Mouse (Mus musculus): ENCODE data around the gene Dlg5. TPM values are rescaled to one million over a fixed set of nuclear protein-coding genes. Genes with fewer than 3 reads are reported as not detected.

The Dlg5 gene
- polyA plus RNA-seq, 1 experiment from 2014 or later = 35.9 TPM

DNA sequence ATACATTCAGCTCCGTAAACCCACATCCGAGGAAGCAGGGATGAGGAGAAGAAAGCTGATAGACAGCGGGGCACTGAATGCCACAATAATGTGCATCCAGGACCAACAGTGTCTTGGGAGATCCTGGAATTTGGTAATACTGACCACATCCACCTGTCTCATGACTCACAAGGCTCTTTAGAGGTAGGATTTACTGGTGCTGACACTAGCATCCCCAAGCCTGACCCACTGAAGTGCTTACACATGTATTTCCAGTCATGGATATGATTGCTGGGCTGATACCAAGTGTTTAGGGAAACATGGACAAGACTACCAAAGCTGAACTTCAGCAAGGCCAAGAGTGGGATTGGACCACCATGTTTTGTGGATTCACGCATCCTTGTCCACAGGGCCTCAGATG, 152.5 kb downstream of the Dlg5 start:
- no peaks in the 10 kb centered on the region for H3K36me3 ChIP-seq (replicated peaks; ENCODE audit: control insufficient read depth, insufficient read depth, low read depth, low read length)
- DNase-seq (ENCODE audit: low spot score) (no peak), ATAC-seq (replicated peaks; ENCODE audit: insufficient number of reproducible peaks, low FRiP score, low TSS enrichment, low read depth) (no peak)
- no peak overlapping the region for H3K4me3 ChIP-seq (ENCODE audit: low read depth, low read length)
- no peak overlapping the region for H3K4me2 ChIP-seq (ENCODE audit: low read depth, low read length)
- no peak overlapping the region for H3K9ac ChIP-seq (replicated peaks; ENCODE audit: low read length)
- WGBS = 94% methylated on average over 4 of the region's 4 CpGs
- H3K27me3 ChIP-seq (ENCODE audit: control insufficient read depth, insufficient read depth, low read length) = no peaks in the 10 kb centered on the region
- no peaks in the 10 kb centered on the region for H3K4me1 ChIP-seq (ENCODE audit: control insufficient read depth, insufficient read depth, low read length)
- H3K27ac ChIP-seq (replicated peaks; ENCODE audit: low read depth, low read length) = no peak overlapping the region
- H3K9me3 ChIP-seq (replicated peaks; ENCODE audit: control insufficient read depth, low read length) = no peaks in the 10 kb centered on the region

- Histone ChIP-seq H3K27ac (replicated peaks; ENCODE audit: low read depth, low read length) (no peak overlapping the region), H3K27me3 (ENCODE audit: control insufficient read depth, insufficient read depth, low read length) (no peaks in the 10 kb centered on the region), H3K4me2 (ENCODE audit: low read depth, low read length) (no peak overlapping the region), H3K4me1 (ENCODE audit: control insufficient read depth, insufficient read depth, low read length) (no peaks in the 10 kb centered on the region), H3K9ac (replicated peaks; ENCODE audit: low read length) (no peak overlapping the region), H3K9me3 (replicated peaks; ENCODE audit: control insufficient read depth, low read length) (no peaks in the 10 kb centered on the region), H3K36me3 (replicated peaks; ENCODE audit: control insufficient read depth, insufficient read depth, low read depth, low read length) (no peaks in the 10 kb centered on the region), H3K4me3 (ENCODE audit: low read depth, low read length) (no peak overlapping the region)
- WGBS = 91% methylated on average over 3 of the region's 3 CpGs
- ATAC-seq (replicated peaks; ENCODE audit: insufficient number of reproducible peaks, low FRiP score, low TSS enrichment, low read depth) (no peak), DNase-seq (ENCODE audit: low spot score) (no peak)
These were observed 153.3 kb downstream of the Dlg5 start for GRCm38 (mm10) chr14:24092391-24092790.

DNA sequence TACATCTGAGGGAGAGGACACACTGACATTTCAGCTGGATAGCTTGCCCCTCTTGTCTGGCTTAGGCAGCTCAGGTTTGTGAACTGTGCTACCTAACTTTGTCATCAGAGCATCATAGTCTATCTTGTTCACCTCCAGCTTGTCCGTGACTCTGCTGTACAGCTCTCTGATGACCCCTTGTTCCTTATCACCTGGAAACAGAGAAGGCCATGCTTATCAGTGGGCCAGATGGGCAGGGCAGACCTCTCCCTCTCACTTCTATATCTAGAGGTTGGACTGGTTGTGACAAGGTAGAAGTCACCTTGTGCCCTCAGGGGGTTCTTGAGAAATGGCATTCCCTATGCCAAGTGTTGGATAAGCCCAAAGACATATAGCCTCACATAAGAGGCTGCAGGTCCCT, 154.9 kb downstream of the Dlg5 start:
- no peaks in the 10 kb centered on the region for H3K36me3 ChIP-seq (replicated peaks; ENCODE audit: control insufficient read depth, insufficient read depth, low read depth, low read length)
- H3K27ac ChIP-seq (replicated peaks; ENCODE audit: low read depth, low read length) = no peak overlapping the region
- H3K4me2 ChIP-seq (ENCODE audit: low read depth, low read length) = no peak overlapping the region
- DNase-seq (ENCODE audit: low spot score) (no peak), ATAC-seq (replicated peaks; ENCODE audit: insufficient number of reproducible peaks, low FRiP score, low TSS enrichment, low read depth) (no peak)
- H3K4me1 ChIP-seq (ENCODE audit: control insufficient read depth, insufficient read depth, low read length) = no peaks in the 10 kb centered on the region
- H3K27me3 ChIP-seq (ENCODE audit: control insufficient read depth, insufficient read depth, low read length) = no peaks in the 10 kb centered on the region
- H3K9ac ChIP-seq (replicated peaks; ENCODE audit: low read length) = no peak overlapping the region
- no peak overlapping the region for H3K4me3 ChIP-seq (ENCODE audit: low read depth, low read length)
- H3K9me3 ChIP-seq (replicated peaks; ENCODE audit: control insufficient read depth, low read length) = no peaks in the 10 kb centered on the region
- 78% methylated on average over 1 of the region's 1 CpGs for WGBS

GRCm38 (mm10) chr14:24089181-24089580, 156.5 kb downstream of the Dlg5 start:
- H3K4me3 ChIP-seq (ENCODE audit: low read depth, low read length) = no peak overlapping the region
- no peaks in the 10 kb centered on the region for H3K9me3 ChIP-seq (replicated peaks; ENCODE audit: control insufficient read depth, low read length)
- no peak overlapping the region for H3K4me2 ChIP-seq (ENCODE audit: low read depth, low read length)
- DNase-seq (ENCODE audit: low spot score) = no peak
- no peak overlapping the region for H3K27ac ChIP-seq (replicated peaks; ENCODE audit: low read depth, low read length)
- ATAC-seq (replicated peaks; ENCODE audit: insufficient number of reproducible peaks, low FRiP score, low TSS enrichment, low read depth) = no peak
- no peak overlapping the region for H3K9ac ChIP-seq (replicated peaks; ENCODE audit: low read length)
- H3K4me1 ChIP-seq (ENCODE audit: control insufficient read depth, insufficient read depth, low read length) = no peaks in the 10 kb centered on the region
- H3K36me3 ChIP-seq (replicated peaks; ENCODE audit: control insufficient read depth, insufficient read depth, low read depth, low read length) = no peaks in the 10 kb centered on the region
- 78% methylated on average over 3 of the region's 3 CpGs for WGBS
- no peaks in the 10 kb centered on the region for H3K27me3 ChIP-seq (ENCODE audit: control insufficient read depth, insufficient read depth, low read length)

DNA sequence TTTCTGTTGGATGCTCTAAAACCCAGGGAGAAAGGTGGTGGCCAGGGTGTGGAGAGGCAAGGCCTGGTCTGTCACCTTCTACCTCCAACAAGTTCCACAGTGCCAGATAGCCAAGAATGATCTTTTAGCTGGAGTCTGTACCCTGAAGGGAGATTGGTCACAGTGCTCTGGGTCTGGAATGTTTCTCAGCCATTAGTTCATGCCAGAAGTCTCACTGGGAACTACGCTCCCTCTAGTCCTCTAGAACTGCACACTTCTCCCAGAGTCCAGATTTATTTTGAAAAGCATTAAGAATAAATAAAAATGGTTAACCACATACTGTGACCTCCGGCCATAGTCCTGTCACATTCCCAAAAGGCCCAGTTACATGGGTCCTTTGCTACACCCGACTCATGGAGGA, 158.3 kb downstream of the Dlg5 start:
- ATAC-seq (replicated peaks; ENCODE audit: insufficient number of reproducible peaks, low FRiP score, low TSS enrichment, low read depth) (no peak), DNase-seq (ENCODE audit: low spot score) (no peak)
- no peaks in the 10 kb centered on the region for H3K9me3 ChIP-seq (replicated peaks; ENCODE audit: control insufficient read depth, low read length)
- H3K4me2 ChIP-seq (ENCODE audit: low read depth, low read length) = no peak overlapping the region
- H3K36me3 ChIP-seq (replicated peaks; ENCODE audit: control insufficient read depth, insufficient read depth, low read depth, low read length) = no peaks in the 10 kb centered on the region
- no peak overlapping the region for H3K4me3 ChIP-seq (ENCODE audit: low read depth, low read length)
- H3K27me3 ChIP-seq (ENCODE audit: control insufficient read depth, insufficient read depth, low read length) = no peaks in the 10 kb centered on the region
- H3K27ac ChIP-seq (replicated peaks; ENCODE audit: low read depth, low read length) = no peak overlapping the region
- H3K9ac ChIP-seq (replicated peaks; ENCODE audit: low read length) = no peak overlapping the region
- WGBS = 88% methylated on average over 3 of the region's 3 CpGs
- H3K4me1 ChIP-seq (ENCODE audit: control insufficient read depth, insufficient read depth, low read length) = no peaks in the 10 kb centered on the region

DNA sequence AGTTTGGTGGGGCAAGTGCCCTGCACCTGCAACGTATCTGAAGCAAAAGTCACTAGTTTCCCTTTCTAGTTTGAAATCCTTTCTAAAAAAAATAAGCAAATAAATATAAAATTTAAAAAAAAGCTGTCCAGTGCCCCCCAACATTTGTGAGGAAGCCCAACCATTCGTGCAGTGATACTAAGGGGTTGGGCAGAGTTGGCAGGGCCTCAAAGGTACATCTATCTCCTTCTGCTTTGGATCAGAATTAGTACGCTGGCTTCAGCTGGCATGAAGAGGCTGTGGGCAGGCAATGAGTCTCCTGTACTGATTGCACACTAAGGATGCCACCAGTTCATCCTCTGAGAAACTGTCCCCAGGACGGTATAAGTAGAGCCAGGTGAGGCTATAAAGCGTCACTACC, 159.2 kb downstream of the Dlg5 start:
- 75% methylated on average over 5 of the region's 5 CpGs for WGBS
- Histone ChIP-seq H3K4me3 (ENCODE audit: low read depth, low read length) (no peak overlapping the region), H3K4me2 (ENCODE audit: low read depth, low read length) (no peak overlapping the region), H3K27ac (replicated peaks; ENCODE audit: low read depth, low read length) (no peak overlapping the region), H3K9me3 (replicated peaks; ENCODE audit: control insufficient read depth, low read length) (no peaks in the 10 kb centered on the region), H3K36me3 (replicated peaks; ENCODE audit: control insufficient read depth, insufficient read depth, low read depth, low read length) (no peaks in the 10 kb centered on the region), H3K4me1 (ENCODE audit: control insufficient read depth, insufficient read depth, low read length) (no peaks in the 10 kb centered on the region), H3K27me3 (ENCODE audit: control insufficient read depth, insufficient read depth, low read length) (no peaks in the 10 kb centered on the region), H3K9ac (replicated peaks; ENCODE audit: low read length) (no peak overlapping the region)
- no peak for DNase-seq (ENCODE audit: low spot score)
- no peak for ATAC-seq (replicated peaks; ENCODE audit: insufficient number of reproducible peaks, low FRiP score, low TSS enrichment, low read depth)

Small RNAs within 50 kb of the gene (microRNA-seq; reads per million reads assigned to microRNA genes)
- not detected for gene Mir7210 (ENCODE audit: borderline number of aligned reads)

Other genes starting within 250 kb of the Dlg5 start
- gene Kcnma1, start 231.4 kb downstream of the Dlg5 start, polyA plus RNA-seq (2014; fragmentation: Nextera tagmentation; extraction: Ambion mirVana) = 0.86 and 0.87 TPM in 2 replicates
- gene E330034G19Rik, start 47.3 kb upstream of the Dlg5 start, polyA plus RNA-seq (2014; fragmentation: Nextera tagmentation; extraction: Ambion mirVana) = not detected in 2 replicates
- gene Polr3a, start 241.1 kb upstream of the Dlg5 start, polyA plus RNA-seq (2014; fragmentation: Nextera tagmentation; extraction: Ambion mirVana) = 15.5 and 17.3 TPM in 2 replicates
- 1,210 and 1,350 TPM in 2 replicates for gene Rps24, start 241.2 kb upstream of the Dlg5 start, polyA plus RNA-seq (2014; fragmentation: Nextera tagmentation; extraction: Ambion mirVana)

All from embryonic facial prominence, embryonic 11.5 days (tissue).